Mouse (Mus musculus) granulocyte monocyte progenitor cell, adult 5-6 weeks (primary cell): ENCODE data around the gene Ankrd23. TPM values are rescaled to one million over a fixed set of nuclear protein-coding genes. Genes with fewer than 3 reads are reported as not detected.

Experiments used
- ATAC-seq: replicated peaks from 2 replicates; pipeline ENCODE4 v1.8.0; 2016; ENCODE audit warnings: mild to moderate bottlenecking, moderate TSS enrichment, inconsistent platforms; ENCODE audit not compliant: poor library complexity, severe bottlenecking
- total RNA-seq, 2 experiments: library from RNA; stranded (forward) in 1 of 2; stranded (reverse) in 1 of 2; fragments of 200-712, 200-1000 nt in 1 of 2; fragments of >200 nt in 1 of 2; fragmentation: Nextera tagmentation in 1 of 2; gene quantifications; 2 replicates each; pipeline ENCODE4 v1.2.3; 2014 to 2017

The Ankrd23 gene
- total RNA-seq, 2 experiments from 2014 or later = 5.8 to 7.0 TPM

- peak; percentile 98 for ATAC-seq
Measured at GRCm38 (mm10) chr1:36546888-36547471, 10.3 kb upstream of the Ankrd23 start, which contains the start of gene Ankrd39. Gene Ankrd39 (minus strand): TSS chr1:36547445.

- ATAC-seq = no peak
Measured at GRCm38 (mm10) chr1:36545845-36546600, 9.3 kb upstream of the Ankrd23 start.

GRCm38 (mm10) chr1:36545382-36545781 lies 8.7 kb upstream of the Ankrd23 start:
- ATAC-seq = no peak

- no peak for ATAC-seq
Measured at GRCm38 (mm10) chr1:36542925-36543324, 6.2 kb upstream of the Ankrd23 start.

GRCm38 (mm10) chr1:36541844-36542243 lies 5.2 kb upstream of the Ankrd23 start:
- ATAC-seq = no peak

GRCm38 (mm10) chr1:36540807-36541206 lies 4.1 kb upstream of the Ankrd23 start:
- no peak for ATAC-seq

GRCm38 (mm10) chr1:36540132-36540531 lies 3.4 kb upstream of the Ankrd23 start:
- no peak for ATAC-seq

GRCm38 (mm10) chr1:36539186-36539585 lies 2.5 kb upstream of the Ankrd23 start, which contains the start of gene Gm42417:
Gene Gm42417 (minus strand): TSS chr1:36539429.
- ATAC-seq = no peak

- ATAC-seq = no peak
Measured at GRCm38 (mm10) chr1:36538727-36539126, 2.0 kb upstream of the Ankrd23 start.

GRCm38 (mm10) chr1:36536397-36536728 lies 320 bp downstream of the Ankrd23 start:
- ATAC-seq = no peak

GRCm38 (mm10) chr1:36535477-36536396 lies 946 bp downstream of the Ankrd23 start:
- ATAC-seq = no peak

- peak; percentile 39 for ATAC-seq
Measured at GRCm38 (mm10) chr1:36534595-36535058, 2.1 kb downstream of the Ankrd23 start.

- no peak for ATAC-seq
Measured at GRCm38 (mm10) chr1:36533546-36533945, 3.1 kb downstream of the Ankrd23 start.

GRCm38 (mm10) chr1:36531461-36531860 lies 5.2 kb downstream of the Ankrd23 start:
- ATAC-seq = no peak

GRCm38 (mm10) chr1:36530962-36531361 lies 5.7 kb downstream of the Ankrd23 start:
- ATAC-seq = no peak

GRCm38 (mm10) chr1:36530485-36530884 lies 6.2 kb downstream of the Ankrd23 start:
- ATAC-seq = no peak

GRCm38 (mm10) chr1:36529875-36530274 lies 6.8 kb downstream of the Ankrd23 start:
- ATAC-seq = no peak

- no peak for ATAC-seq
Measured at GRCm38 (mm10) chr1:36529274-36529673, 7.4 kb downstream of the Ankrd23 start.

- no peak for ATAC-seq
Measured at GRCm38 (mm10) chr1:36528351-36528750, 8.3 kb downstream of the Ankrd23 start.

GRCm38 (mm10) chr1:36526903-36527302 lies 9.8 kb downstream of the Ankrd23 start:
- no peak for ATAC-seq

GRCm38 (mm10) chr1:36525774-36526173 lies 10.9 kb downstream of the Ankrd23 start:
- ATAC-seq = no peak
